Mouse (Mus musculus) testis, adult 2 months (tissue): ENCODE data around the gene Micall2.

Source experiments
- CTCF ChIP-seq: fragments of 200-500 bp; IDR thresholded peaks from 2 replicates; pipeline ENCODE4 v1.5.1; 2012; ENCODE audit warnings: low read depth, mild to moderate bottlenecking, inconsistent platforms, low read length, moderate library complexity; ENCODE audit not compliant: control insufficient read depth, insufficient read depth, insufficient replicate concordance
- POLR2A ChIP-seq: fragments of 200-500 bp; IDR thresholded peaks from 2 replicates; pipeline ENCODE4 v1.6.1; 2012; ENCODE audit warnings: low read depth, mild to moderate bottlenecking, inconsistent platforms, low read length, moderate library complexity; ENCODE audit not compliant: control insufficient read depth

DNA sequence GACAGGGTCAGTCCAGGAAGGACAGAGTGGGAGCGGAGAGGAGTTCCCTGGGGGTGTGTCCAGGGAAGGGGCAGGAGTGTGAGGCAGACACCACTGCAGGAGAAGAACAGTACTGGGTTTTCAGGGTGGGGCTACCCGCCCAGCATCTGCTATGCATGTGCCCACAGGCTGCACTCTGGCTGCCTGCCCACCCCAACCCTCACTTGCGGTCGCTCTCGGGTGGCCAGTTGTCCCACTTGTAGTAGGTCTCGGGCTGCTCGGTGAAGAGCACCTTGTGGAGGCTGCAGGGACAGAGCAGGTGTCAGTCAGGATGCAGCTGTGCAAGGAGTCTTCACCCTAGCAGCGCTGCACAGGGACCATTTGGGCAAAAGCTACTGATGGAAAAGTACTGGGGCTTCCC, 32.1 kb upstream of the Micall2 start:
- TF ChIP-seq CTCF (no peak), POLR2A (no peak)
